Mouse (Mus musculus) heart, adult 9 months (tissue): ENCODE measurements around the gene Slc9a3r2.
A peak's percentile ranks its signal among the peaks of the same experiment; 100 is the strongest.
"Not testable (repeated sequence)": the region's sequence is repeated elsewhere in the genome, so short reads cannot be mapped to it uniquely, and the experiment has no call there.

Source experiments
- DNase-seq, 2 experiments: peaks; one replicate each; pipeline ENCODE4 v3.0.0; 2022; ENCODE audit warnings: low spot score in 2 of 2

Slc9a3r2 gene

DNA sequence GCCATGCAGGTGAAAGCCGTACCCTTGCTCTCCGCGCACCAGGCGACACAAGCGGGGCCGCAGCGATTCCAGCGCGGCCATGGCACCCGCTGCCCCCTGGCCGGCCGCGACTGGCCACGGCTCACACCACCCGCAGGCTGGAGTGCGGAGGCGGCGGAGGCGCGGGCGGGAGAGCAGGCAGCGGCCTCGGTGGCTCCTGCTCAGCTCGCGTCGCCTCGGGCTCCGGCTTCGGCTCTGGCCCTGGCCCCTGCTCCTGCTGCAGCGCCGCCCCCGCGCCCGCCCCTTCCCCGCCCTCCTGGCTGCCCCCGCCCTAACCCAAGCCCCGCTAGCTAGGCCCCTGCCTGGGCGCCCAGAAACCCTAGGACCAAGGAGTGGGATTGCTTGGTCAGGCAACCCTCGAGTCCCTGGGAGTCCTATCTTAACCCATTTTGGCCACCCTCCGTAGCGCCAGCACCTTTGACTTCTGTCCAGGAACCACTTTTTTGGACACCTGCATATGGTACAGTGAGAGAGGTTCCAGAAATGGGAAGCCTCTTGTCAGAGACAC lies at the start of gene Slc9a3r2:
Gene Slc9a3r2 (minus strand): TSS at position 258 of the 547 bp plus-strand sequence.
- DNase-seq = peak; percentile 60 to 67

GRCm38 (mm10) chr17:24699473-24699872 lies 49.3 kb upstream of the Slc9a3r2 start:
- no peak for DNase-seq

DNA sequence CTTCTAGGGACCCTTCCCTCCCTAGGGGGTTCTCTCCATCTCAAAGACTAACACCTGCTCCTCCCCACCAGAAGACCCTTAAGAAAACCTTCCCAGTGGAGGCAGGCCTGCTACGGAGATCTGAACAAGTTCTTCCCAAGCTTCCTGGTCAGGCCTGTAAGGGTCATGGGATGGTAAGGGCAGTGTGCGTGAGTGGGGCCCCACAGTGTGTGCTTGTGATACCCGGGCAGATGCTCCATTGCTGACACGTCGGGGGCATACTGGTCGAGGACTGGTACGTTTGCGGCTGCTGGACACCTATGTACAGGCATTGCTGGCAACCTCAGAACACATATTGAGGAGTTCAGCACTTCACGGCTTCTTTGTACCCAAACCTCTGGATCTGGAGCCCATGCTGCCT lies 48.6 kb upstream of the Slc9a3r2 start:
- no peak for DNase-seq

GRCm38 (mm10) chr17:24697985-24698384 lies 47.9 kb upstream of the Slc9a3r2 start:
- no peak for DNase-seq

DNA sequence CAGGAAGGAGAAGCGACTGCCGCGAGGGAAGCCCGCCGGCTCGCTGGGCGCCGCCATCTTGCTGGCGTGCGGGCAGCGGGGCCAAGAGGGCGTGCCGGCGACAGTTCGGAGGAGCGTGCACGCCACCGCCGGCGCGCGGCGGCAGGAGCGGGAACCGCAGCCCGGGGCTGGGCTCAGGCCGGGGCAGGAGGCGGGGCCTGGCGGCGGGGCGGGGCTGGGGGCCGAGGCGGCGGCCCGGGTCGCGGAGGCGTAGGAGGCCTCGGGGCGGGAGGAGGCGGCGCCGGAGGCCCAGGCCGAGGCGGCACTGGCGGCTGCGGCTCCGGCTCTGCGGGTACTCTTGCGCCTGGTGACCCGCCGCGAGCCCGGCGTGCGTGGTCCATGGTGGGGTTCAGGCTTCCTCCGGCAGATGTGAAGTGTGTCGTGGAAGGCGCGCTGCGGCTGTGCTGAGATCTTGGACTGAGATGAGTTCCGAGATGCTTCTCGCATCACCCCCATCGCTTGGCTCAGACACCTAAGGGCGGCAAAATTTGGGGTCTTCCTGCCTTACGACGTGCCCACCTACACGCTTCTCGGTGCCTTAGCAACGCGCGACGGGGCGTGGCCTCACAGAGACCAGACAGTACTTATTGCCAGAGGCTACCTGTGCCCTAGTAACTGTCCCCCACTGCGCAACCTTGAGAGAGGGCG lies 46.0 kb upstream of the Slc9a3r2 start, which contains the start of the genes Gfer and Noxo1:
Gene Gfer (minus strand): TSS at position 146 of the 687 bp plus-strand sequence.
Gene Noxo1 (plus strand): TSS at position 224 of the 687 bp plus-strand sequence.
- peak; percentile 82 to 88 for DNase-seq

- no peak for DNase-seq
Measured at GRCm38 (mm10) chr17:24695326-24696010, 45.3 kb upstream of the Slc9a3r2 start.

GRCm38 (mm10) chr17:24692385-24692784 lies 42.3 kb upstream of the Slc9a3r2 start:
- DNase-seq = no peak

GRCm38 (mm10) chr17:24689251-24690081 lies 39.3 kb upstream of the Slc9a3r2 start, which contains the start of gene Syngr3:
Gene Syngr3 (minus strand): TSS chr17:24689955.
- no peak for DNase-seq

- DNase-seq = no peak
Measured at GRCm38 (mm10) chr17:24687599-24687998, 37.5 kb upstream of the Slc9a3r2 start.

- DNase-seq = no peak
Measured at GRCm38 (mm10) chr17:24687146-24687595, 37.0 kb upstream of the Slc9a3r2 start.

DNA sequence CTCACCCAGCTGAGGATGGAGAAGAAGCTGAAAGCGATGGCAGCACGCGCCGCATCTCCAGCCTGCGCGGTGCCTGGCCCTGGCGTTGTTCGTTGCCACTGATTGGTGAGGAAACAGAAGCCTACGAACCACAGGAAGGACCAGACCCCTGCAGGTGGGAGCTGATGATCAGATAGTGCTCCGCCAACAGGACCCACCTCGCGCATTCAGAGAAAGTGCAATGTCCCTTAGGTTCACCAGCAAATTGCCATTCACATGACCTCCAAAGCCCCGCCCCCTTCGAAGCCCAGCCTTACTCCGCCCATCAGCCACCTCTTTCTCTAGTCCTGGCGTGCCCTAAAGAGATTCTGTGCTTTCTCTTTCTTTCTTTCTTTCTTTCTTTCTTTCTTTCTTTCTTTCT lies 36.4 kb upstream of the Slc9a3r2 start:
- no peak for DNase-seq

DNA sequence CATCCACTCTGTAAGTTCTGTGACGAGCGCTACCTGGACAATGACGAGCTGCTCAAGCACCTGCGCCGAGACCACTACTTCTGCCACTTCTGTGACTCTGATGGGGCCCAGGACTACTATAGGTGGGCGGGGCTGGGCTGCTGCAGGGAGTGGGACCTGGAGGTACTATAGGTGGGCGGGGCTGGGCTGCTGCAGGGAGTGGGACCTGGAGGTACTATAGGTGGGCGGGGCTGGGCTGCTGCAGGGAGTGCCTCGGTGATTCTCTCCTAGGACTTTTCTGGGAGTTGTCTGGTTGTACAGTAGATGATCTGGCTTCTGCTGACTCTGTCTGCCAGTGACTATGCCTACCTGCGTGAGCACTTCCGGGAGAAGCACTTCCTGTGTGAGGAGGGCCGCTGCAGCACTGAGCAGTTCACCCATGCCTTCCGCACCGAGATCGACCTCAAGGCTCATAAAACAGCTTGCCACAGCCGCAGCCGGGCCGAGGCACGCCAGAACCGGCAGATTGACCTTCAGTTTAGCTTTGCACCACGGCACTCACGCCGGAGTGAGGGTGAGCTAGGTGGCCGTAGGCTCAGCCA lies 27.5 kb upstream of the Slc9a3r2 start:
- no peak for DNase-seq

DNA sequence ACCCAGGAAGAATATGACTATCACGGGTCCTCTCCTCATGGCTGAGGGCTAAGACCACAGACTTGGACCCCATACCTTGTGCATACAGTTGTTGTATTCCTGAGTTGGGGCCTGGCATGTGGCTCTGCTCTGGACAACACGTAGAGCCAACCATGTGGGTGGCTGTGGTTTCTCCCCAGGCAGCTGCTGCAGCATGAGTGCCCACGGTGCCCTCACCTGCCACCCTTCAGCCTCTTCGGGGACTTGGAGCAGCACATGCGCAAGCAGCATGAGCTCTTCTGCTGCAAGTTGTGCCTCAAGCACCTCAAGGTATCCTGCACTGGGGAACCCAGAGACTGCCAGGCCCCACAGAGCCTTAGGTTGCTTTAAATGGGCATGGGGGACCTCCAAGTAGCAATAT lies 26.8 kb upstream of the Slc9a3r2 start:
- no peak for DNase-seq

- peak in 1 of 2 experiments; percentile 56 for DNase-seq
Measured at GRCm38 (mm10) chr17:24676187-24676586, 26.1 kb upstream of the Slc9a3r2 start.

- DNase-seq = no peak
Measured at GRCm38 (mm10) chr17:24674277-24674676, 24.1 kb upstream of the Slc9a3r2 start.

GRCm38 (mm10) chr17:24672141-24672540 lies 22.0 kb upstream of the Slc9a3r2 start:
- DNase-seq = peak; percentile 64 to 74

DNA sequence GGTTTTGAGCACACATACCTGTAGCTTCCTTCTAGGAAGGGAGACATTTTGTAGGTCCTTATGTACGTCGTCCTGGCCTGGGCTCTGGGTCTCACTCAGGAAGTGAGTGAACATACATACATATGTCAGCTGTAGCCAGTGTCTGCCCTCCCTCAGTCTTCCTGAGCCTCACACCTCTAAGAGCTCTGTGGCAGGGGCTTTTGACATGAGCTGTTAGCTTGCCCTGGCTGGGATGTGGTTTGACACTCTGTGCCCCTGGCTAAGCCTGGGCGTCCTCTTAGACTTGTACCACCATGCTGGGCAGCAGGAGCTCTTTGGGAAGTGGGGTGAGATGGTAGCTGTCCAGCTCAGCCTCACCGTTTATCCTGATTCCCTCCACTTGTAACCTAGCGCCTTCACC lies 21.2 kb upstream of the Slc9a3r2 start:
- no peak for DNase-seq

DNA sequence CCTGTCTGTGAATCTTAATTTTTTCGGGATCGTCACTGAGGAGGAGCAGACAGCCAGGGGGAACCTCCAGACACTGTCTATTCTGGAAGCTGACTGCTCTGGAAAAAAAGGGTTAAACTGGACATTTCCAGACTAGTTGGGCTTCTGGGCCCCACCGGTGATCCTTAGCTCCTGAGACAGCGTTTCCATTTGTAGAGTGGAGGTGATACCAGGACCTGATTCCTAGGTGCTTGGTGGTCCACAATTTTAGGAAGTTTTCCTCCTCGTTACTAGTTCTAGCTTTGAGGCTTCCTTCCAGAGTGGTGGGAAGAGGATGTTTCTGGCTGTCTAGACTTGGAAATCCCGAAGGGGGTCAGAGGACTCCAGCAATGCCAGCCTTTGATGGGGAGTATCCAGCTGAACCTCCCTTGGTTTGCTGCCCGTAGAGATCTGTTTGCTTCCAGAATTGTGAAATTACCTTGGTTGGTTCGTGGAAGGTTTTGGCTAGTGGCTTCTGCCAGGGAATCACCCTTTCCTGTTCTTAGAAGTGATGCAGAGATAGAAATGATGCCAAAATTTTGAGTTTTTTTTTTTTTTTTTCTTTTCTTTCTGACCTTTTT lies 20.2 kb upstream of the Slc9a3r2 start:
- no peak for DNase-seq

DNA sequence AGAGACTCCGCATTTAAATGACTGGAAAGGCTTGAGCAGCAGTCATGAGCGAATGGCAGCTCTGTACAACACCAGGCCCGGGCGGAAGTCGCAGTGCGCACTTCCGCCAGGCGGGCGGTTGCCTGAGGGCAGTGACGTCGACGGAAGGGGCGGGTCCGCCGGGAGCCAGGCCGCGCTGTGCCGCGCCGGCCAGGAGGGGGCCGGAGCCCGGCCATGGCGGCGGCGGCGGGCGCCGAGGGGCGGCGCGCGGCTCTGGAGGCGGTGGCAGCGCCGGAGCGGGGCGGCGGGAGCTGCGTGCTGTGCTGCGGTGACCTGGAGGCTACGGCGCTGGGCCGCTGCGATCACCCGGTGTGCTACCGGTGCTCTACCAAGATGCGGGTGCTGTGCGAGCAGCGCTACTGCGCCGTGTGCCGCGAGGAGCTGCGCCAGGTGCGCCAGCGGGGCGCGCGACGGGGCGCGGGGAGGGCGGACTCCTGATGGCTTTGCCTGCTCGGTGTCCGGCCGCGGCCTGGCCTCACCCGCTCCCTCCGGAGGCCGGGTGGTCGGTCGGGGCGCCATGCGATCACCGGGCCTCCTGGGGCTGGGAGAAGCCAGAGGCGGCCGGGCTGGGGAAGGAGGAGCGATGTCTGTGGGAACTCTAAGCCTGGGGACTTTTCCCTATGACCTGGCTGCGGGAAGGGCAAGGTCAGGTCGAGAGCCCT lies 19.6 kb upstream of the Slc9a3r2 start, which contains the start of gene Zfp598:
Gene Zfp598 (plus strand): TSS at position 143 of the 701 bp plus-strand sequence.
- peak; percentile 93 for DNase-seq

GRCm38 (mm10) chr17:24669214-24669544 lies 19.1 kb upstream of the Slc9a3r2 start:
- not testable (repeated sequence) for DNase-seq
